Mouse (Mus musculus) spleen, adult 2 months (tissue): Measurements from ENCODE around the gene Ten1. TPM values are rescaled to one million over a fixed set of nuclear protein-coding genes. Genes with fewer than 3 reads are reported as not detected.
A peak's percentile ranks its signal among the peaks of the same experiment; 100 is the strongest.

Experiments used
- DNase-seq, 2 experiments: peaks; one replicate each; pipeline versions ENCODE4 v3.0.0 to v3.0.0-alpha.2; 2012 to 2021; ENCODE audit warnings: low spot score in 2 of 2, low read depth in 1 of 2
- H3K27ac ChIP-seq: fragments of 200-500 bp; 2 replicates; pipeline ENCODE4 v1.5.1; 2012; ENCODE audit warnings: low read length, inconsistent platforms; ENCODE audit not compliant: insufficient read depth
- H3K27me3 ChIP-seq: fragments of 200-500 bp; 2 replicates; pipeline ENCODE4 v1.6.1; 2012; ENCODE audit warnings: mild to moderate bottlenecking, moderate library complexity, low read length, inconsistent platforms; ENCODE audit not compliant: control insufficient read depth, insufficient read depth
- H3K36me3 ChIP-seq: fragments of 200-500 bp; 2 replicates; pipeline ENCODE4 v1.6.1; 2012; ENCODE audit warnings: mild to moderate bottlenecking, low read length, inconsistent platforms; ENCODE audit not compliant: control insufficient read depth, insufficient read depth
- H3K4me1 ChIP-seq: fragments of 200-500 bp; 2 replicates; pipeline ENCODE4 v1.6.1; 2011; ENCODE audit warnings: inconsistent platforms; ENCODE audit not compliant: control insufficient read depth, insufficient read depth, insufficient read length
- H3K4me3 ChIP-seq: fragments of 200-500 bp; 2 replicates; pipeline ENCODE4 v1.5.1; 2011; ENCODE audit warnings: mild to moderate bottlenecking, inconsistent platforms; ENCODE audit not compliant: insufficient read depth, insufficient read length; ENCODE audit errors: extremely low read depth
- CTCF ChIP-seq: fragments of 200-500 bp; IDR thresholded peaks from 2 replicates; pipeline ENCODE4 v1.5.1; 2011; ENCODE audit warnings: mild to moderate bottlenecking, inconsistent platforms; ENCODE audit not compliant: insufficient read depth, insufficient read length, insufficient replicate concordance; ENCODE audit errors: extremely low read depth
- POLR2A ChIP-seq: fragments of 200-500 bp; IDR thresholded peaks from 2 replicates; pipeline ENCODE4 v1.6.1; 2011; ENCODE audit warnings: low read depth, low read length, inconsistent platforms
- WGBS: fragments of 180-500 bp; shearing (Covaris S2); methylation state at CpG from one replicate; pipeline ENCODE4 v1.1.7; 2018; 5-methylcytosine and 5-hydroxymethylcytosine counted together
- polyA plus RNA-seq: library from polyadenylated mRNA; depleted of rRNA; stranded (reverse); fragments of >200 nt; gene quantifications from 2 replicates; pipeline ENCODE4 v1.2.3, GENCODE M21; 2012

Gene Ten1
- polyA plus RNA-seq, 1 experiment = 18.3 TPM

- DNase-seq = no peak
- no peak for TF ChIP-seq POLR2A
Observed at GRCm38 (mm10) chr11:116209257-116209656, 10.6 kb downstream of the Ten1 start.

GRCm38 (mm10) chr11:116210696-116211095 lies 12.0 kb downstream of the Ten1 start:
- Histone ChIP-seq H3K27ac (no peak overlapping the region), H3K4me3 (no peak overlapping the region), H3K4me1 (no peaks in the 10 kb centered on the region), H3K27me3 (no peaks in the 10 kb centered on the region), H3K36me3 (peaks cover 8% of the 10 kb centered on the region)
- WGBS = 83% methylated on average over 5 of the region's 5 CpGs
- no peak for TF ChIP-seq CTCF
- TF ChIP-seq POLR2A = no peak
- no peak for DNase-seq

More at GRCm38 (mm10) chr11:116209257-116209656, 10.6 kb downstream of the Ten1 start:
- 87% methylated on average over 8 of the region's 8 CpGs for WGBS
- Histone ChIP-seq H3K36me3 (peaks cover 14% of the 10 kb centered on the region), H3K4me1 (no peaks in the 10 kb centered on the region), H3K27ac (no peak overlapping the region), H3K4me3 (no peak overlapping the region), H3K27me3 (no peaks in the 10 kb centered on the region)

- DNase-seq = no peak
- TF ChIP-seq CTCF = no peak
- TF ChIP-seq POLR2A = no peak
- Histone ChIP-seq H3K4me3 (no peak overlapping the region), H3K4me1 (no peaks in the 10 kb centered on the region), H3K27me3 (no peaks in the 10 kb centered on the region), H3K27ac (no peak overlapping the region), H3K36me3 (no peaks in the 10 kb centered on the region)
- WGBS = 94% methylated on average over 6 of the region's 6 CpGs
Observed at GRCm38 (mm10) chr11:116212847-116213246, 14.2 kb downstream of the Ten1 start.

GRCm38 (mm10) chr11:116213877-116214510 lies 15.3 kb downstream of the Ten1 start:
- 91% methylated on average over 13 of the region's 13 CpGs for WGBS

GRCm38 (mm10) chr11:116215181-116215580 lies 16.5 kb downstream of the Ten1 start:
- H3K27ac ChIP-seq = no peak overlapping the region
- TF ChIP-seq CTCF (peak; percentile 12; the same call in 1 of the 2 replicates), POLR2A (no peak)
- 97% methylated on average over 7 of the region's 7 CpGs for WGBS
- DNase-seq = no peak
- no peak overlapping the region for H3K4me3 ChIP-seq
- H3K36me3 ChIP-seq = no peaks in the 10 kb centered on the region
- no peaks in the 10 kb centered on the region; the same call in 1 of the 2 replicates for H3K4me1 ChIP-seq
- H3K27me3 ChIP-seq = no peaks in the 10 kb centered on the region

More at GRCm38 (mm10) chr11:116213877-116214510, 15.3 kb downstream of the Ten1 start:
- Histone ChIP-seq H3K4me3 (no peak overlapping the region), H3K27ac (no peak overlapping the region), H3K4me1 (no peaks in the 10 kb centered on the region; the same call in 1 of the 2 replicates), H3K36me3 (no peaks in the 10 kb centered on the region), H3K27me3 (no peaks in the 10 kb centered on the region)
- TF ChIP-seq CTCF (no peak), POLR2A (no peak)
- no peak for DNase-seq

- Histone ChIP-seq H3K27me3 (no peaks in the 10 kb centered on the region), H3K4me3 (no peak overlapping the region), H3K36me3 (no peaks in the 10 kb centered on the region), H3K4me1 (no peaks in the 10 kb centered on the region; the same call in 1 of the 2 replicates), H3K27ac (no peak overlapping the region)
- DNase-seq = no peak
- TF ChIP-seq POLR2A (no peak), CTCF (no peak)
- 84% methylated on average over 6 of the region's 6 CpGs for WGBS
Observed at GRCm38 (mm10) chr11:116215991-116216390, 17.3 kb downstream of the Ten1 start.

- H3K4me1 ChIP-seq = no peaks in the 10 kb centered on the region; the same call in 1 of the 2 replicates
- H3K4me3 ChIP-seq = no peak overlapping the region
- no peak for DNase-seq
- no peak overlapping the region for H3K27ac ChIP-seq
- no peak for TF ChIP-seq CTCF
- TF ChIP-seq POLR2A = no peak
- H3K36me3 ChIP-seq = no peaks in the 10 kb centered on the region
- no peaks in the 10 kb centered on the region for H3K27me3 ChIP-seq
- 69% methylated on average over 11 of the region's 11 CpGs for WGBS
Observed at GRCm38 (mm10) chr11:116216549-116216948, 17.9 kb downstream of the Ten1 start.
